Mouse (Mus musculus) brain, embryonic 14.5 days (tissue): Measurements from ENCODE around the gene Plekhn1.

Experiments
- CTCF ChIP-seq: fragments of 200-500 bp; IDR thresholded peaks from 2 replicates; pipeline ENCODE4 v1.5.1; 2012; ENCODE audit warnings: inconsistent platforms, mild to moderate bottlenecking, moderate library complexity, borderline replicate concordance; ENCODE audit not compliant: insufficient read depth, insufficient read length; ENCODE audit errors: extremely low read depth
- POLR2A ChIP-seq: fragments of 200-500 bp; IDR thresholded peaks from 2 replicates; pipeline ENCODE4 v1.6.1; 2012; ENCODE audit warnings: mild to moderate bottlenecking, inconsistent platforms, borderline replicate concordance; ENCODE audit not compliant: poor library complexity, insufficient read depth, insufficient read length, severe bottlenecking; ENCODE audit errors: extremely low read depth

DNA sequence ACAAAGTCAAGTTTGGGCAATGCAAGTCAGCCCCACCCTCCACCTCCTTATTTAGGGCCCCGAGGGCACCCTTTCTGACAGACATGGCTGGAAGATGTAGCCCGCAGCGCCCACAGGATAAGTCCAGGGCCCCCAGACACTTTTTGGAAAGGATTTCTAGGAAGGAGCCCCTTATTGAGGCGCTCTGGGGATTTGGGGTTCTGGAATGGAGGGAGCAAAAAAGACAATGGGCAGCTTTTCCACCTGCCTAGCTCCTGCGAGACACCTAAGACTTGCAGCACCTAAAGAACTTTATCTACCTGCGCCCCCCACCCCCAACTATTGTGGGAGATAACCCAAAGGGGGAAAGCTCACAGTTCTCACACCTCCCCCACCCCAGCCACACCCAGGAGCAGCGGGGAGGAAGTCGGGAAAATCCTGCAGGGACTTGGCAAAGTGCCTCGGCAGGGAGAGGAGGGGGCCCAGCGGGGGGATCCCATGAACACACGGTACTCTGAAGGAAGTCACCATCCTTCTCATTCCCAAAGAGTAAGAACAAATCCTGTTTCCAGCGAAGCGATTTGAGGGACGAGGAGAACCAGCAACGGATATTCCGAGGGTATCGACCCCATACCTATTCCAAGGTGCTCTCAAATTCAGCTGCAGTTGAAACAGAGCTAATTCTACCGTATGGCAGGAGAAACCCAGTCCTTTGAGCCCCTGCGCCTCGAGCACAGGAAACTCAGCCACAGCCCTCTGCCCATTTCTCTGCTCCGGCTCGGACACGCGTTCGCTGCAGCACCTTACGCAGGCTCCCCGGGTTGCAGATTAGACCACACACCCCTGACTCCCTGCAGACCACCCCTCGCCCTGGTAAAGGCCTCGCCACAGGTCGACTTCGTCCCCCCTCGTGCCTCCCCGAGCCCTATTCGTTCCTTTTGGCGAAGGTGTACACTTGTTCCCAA, 38.5 kb downstream of the Plekhn1 start:
- TF ChIP-seq POLR2A (no peak), CTCF (no peak)
